ENCODE assay signal across 11 mouse cellular contexts in the genomic region with DNA sequence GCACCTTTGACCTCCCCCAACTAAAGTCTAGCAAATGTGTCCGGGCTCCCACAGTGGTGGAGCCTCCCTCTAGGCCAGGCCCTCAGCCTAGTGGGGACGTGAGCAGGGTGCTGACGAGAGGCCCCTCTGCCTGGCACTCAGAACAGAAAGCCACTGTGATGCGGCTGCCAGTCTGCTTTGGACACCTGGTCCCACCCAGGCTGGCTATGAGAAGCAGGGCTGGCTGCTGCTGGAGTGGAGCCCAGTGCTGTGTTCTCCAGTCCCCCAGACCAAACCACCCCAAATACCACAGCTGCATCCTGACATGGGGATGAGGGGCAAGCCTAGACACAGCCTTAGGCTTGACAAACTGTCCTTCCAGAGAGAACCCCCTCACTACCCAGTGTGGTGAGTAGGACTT. TPM values are rescaled to one million over a fixed set of nuclear protein-coding genes. Genes with fewer than 3 reads are reported as not detected.
DNase-seq lines count a peak whose midpoint lies in the region; ATAC-seq and TF ChIP-seq lines count a peak whose summit lies in the region.
"Had no signal": no experiment of that assay in that cellular context is flagged by ENCODE, and none has a peak within 500 bp of the region (broad histone marks: within the 10 kb centered on the region; RNA-seq: fewer than 3 reads in every experiment).

No protein-coding gene starts in this region.

- TF ChIP-seq POLR2A in myocyte (IDR thresholded peaks at IDR 0.05; ENCODE audit: insufficient read length, low read depth) = no peak

- H3K27ac ChIP-seq in heart, embryonic 13.5 days (replicated peaks) = no peak overlapping the region
- H3K27ac ChIP-seq in neural tube, embryonic 13.5 days (replicated peaks) = no peak overlapping the region
- peak overlapping the region; percentile 17 for H3K27ac ChIP-seq in forebrain, postnatal 0 days (ENCODE audit: low read depth, low read length)
- H3K27ac ChIP-seq: heart, adult 2 months; kidney, postnatal 0 days had no signal

- no peaks in the 10 kb centered on the region for H3K9me3 ChIP-seq in heart, embryonic 13.5 days
- no peaks in the 10 kb centered on the region for H3K9me3 ChIP-seq in neural tube, embryonic 13.5 days
- H3K9me3 ChIP-seq in forebrain, postnatal 0 days (ENCODE audit: low read length) = no peaks in the 10 kb centered on the region

- intact Hi-C loops in heart, postnatal 10 days (cut with DNase I) = no loop called here

- no peak for ATAC-seq in heart, embryonic 13.5 days (ENCODE audit: extremely low read depth, insufficient number of reproducible peaks, low FRiP score, low TSS enrichment)
- 0 out of 2 replicates have a peak, but pooled peaks have one; percentile 33 for ATAC-seq in neural tube, embryonic 13.5 days (ENCODE audit: low read depth)
- ATAC-seq in forebrain, postnatal 0 days = peak; percentile 65
- ATAC-seq: liver, postnatal 0 days had no signal

- no peak overlapping the region for H3ac ChIP-seq in myocyte (ENCODE audit: control insufficient read depth, insufficient read length)

- H3K4me3 ChIP-seq in heart, embryonic 13.5 days = no peak overlapping the region
- no peak overlapping the region for H3K4me3 ChIP-seq in neural tube, embryonic 13.5 days
- no peak overlapping the region for H3K4me3 ChIP-seq in forebrain, postnatal 0 days (ENCODE audit: low read depth, low read length)
- H3K4me3 ChIP-seq in myocyte = no peak overlapping the region
- H3K4me3 ChIP-seq: heart, adult 2 months had no signal

- no peak for TF ChIP-seq CTCF in forebrain, postnatal 0 days (IDR thresholded peaks at IDR 0.05; ENCODE audit: low read depth)

- H3K79me2 ChIP-seq in myocyte (ENCODE audit: control insufficient read depth, insufficient read depth) = peaks cover 12% of the 10 kb centered on the region

- 0 out of 2 replicates have a peak overlapping the region, but pooled peaks have one; percentile 7 for H3K9ac ChIP-seq in heart, embryonic 13.5 days
- H3K9ac ChIP-seq in neural tube, embryonic 13.5 days = no peak overlapping the region
- no peak overlapping the region for H3K9ac ChIP-seq in forebrain, postnatal 0 days
- H3K9ac ChIP-seq: liver, postnatal 0 days had no signal

- peaks cover 36% of the 10 kb centered on the region for H3K27me3 ChIP-seq in heart, embryonic 13.5 days (replicated peaks)
- peaks cover 4% of the 10 kb centered on the region; the same call in 1 of the 2 replicates for H3K27me3 ChIP-seq in neural tube, embryonic 13.5 days
- no peaks in the 10 kb centered on the region for H3K27me3 ChIP-seq in forebrain, postnatal 0 days (ENCODE audit: insufficient read depth, low read length)
- no peaks in the 10 kb centered on the region for H3K27me3 ChIP-seq in myocyte (ENCODE audit: control insufficient read depth, insufficient read depth, insufficient read length)

- H3K4me2 ChIP-seq in heart, embryonic 13.5 days = no peak overlapping the region
- no peak overlapping the region for H3K4me2 ChIP-seq in neural tube, embryonic 13.5 days
- no peak overlapping the region for H3K4me2 ChIP-seq in forebrain, postnatal 0 days (ENCODE audit: low read depth)
- no peak overlapping the region for H3K4me2 ChIP-seq in myocyte (ENCODE audit: low read depth)

- 78% methylated on average over 4 of the region's 4 CpGs for WGBS in heart, embryonic 13.5 days
- WGBS in neural tube, embryonic 13.5 days = 60% methylated on average over 4 of the region's 4 CpGs
- WGBS in forebrain, postnatal 0 days = 21% methylated on average over 4 of the region's 4 CpGs

- DNase-seq in heart, postnatal 10 days = no peak
- DNase-seq in neural tube, embryonic 10.5 days (ENCODE audit: extremely low spot score, low spot score) = no peak
- peak; percentile 46 for DNase-seq in forebrain, postnatal 0 days
- DNase-seq in urinary bladder, postnatal 4 days (ENCODE audit: low spot score in 2 of 2) = no peak
- no peak for DNase-seq in liver
- DNase-seq: heart, adult 2 months; liver, postnatal 0 days had no signal

- H3K36me3 ChIP-seq in heart, embryonic 13.5 days = no peaks in the 10 kb centered on the region
- no peaks in the 10 kb centered on the region for H3K36me3 ChIP-seq in neural tube, embryonic 13.5 days
- H3K36me3 ChIP-seq in forebrain, postnatal 0 days (ENCODE audit: insufficient read depth) = no peaks in the 10 kb centered on the region
- H3K36me3 ChIP-seq in myocyte (ENCODE audit: control insufficient read depth, insufficient read depth) = no peaks in the 10 kb centered on the region

- H3K4me1 ChIP-seq in heart, embryonic 13.5 days = peaks cover 19% of the 10 kb centered on the region
- peaks cover 64% of the 10 kb centered on the region for H3K4me1 ChIP-seq in neural tube, embryonic 13.5 days (replicated peaks)
- peaks cover 46% of the 10 kb centered on the region for H3K4me1 ChIP-seq in forebrain, postnatal 0 days (ENCODE audit: insufficient read depth)

TF ChIP-seq in myocyte, 11 proteins besides CTCF, POLR2A, EP300 and RAD21:
- peak in 2 of 3 experiments; percentile 29 for TF ChIP-seq MYOG (IDR thresholded peaks at IDR 0.05; ENCODE audit: control insufficient read depth in 1 of 3, insufficient read depth in 1 of 3, insufficient read length in 2 of 3, low read depth in 2 of 3)
- TF ChIP-seq MAX (IDR thresholded peaks at IDR 0.05; ENCODE audit: low read depth) = no peak
- TF ChIP-seq SRF (IDR thresholded peaks at IDR 0.05; ENCODE audit: control insufficient read depth, insufficient read length, low read depth) = no peak
- TF ChIP-seq REST (IDR thresholded peaks at IDR 0.05; ENCODE audit: insufficient read depth, insufficient read length) = no peak
- no peak for TF ChIP-seq TCF12 (IDR thresholded peaks at IDR 0.05; ENCODE audit: insufficient read depth, poor library complexity, severe bottlenecking)
- TF ChIP-seq TCF3 (IDR thresholded peaks at IDR 0.05; ENCODE audit: insufficient read length, low read depth) = no peak
- no peak for TF ChIP-seq POLR2AphosphoS2 (IDR thresholded peaks at IDR 0.05; ENCODE audit: insufficient read length, low read depth)
- no peak for TF ChIP-seq CEBPB (IDR thresholded peaks at IDR 0.05; ENCODE audit: insufficient read depth, poor library complexity, severe bottlenecking)
- TF ChIP-seq USF1 (IDR thresholded peaks at IDR 0.05; ENCODE audit: low read depth) = no peak
- no peak for TF ChIP-seq E2F4 (IDR thresholded peaks at IDR 0.05; ENCODE audit: insufficient read depth)
- peak in 1 of 3 experiments; percentile 58 for TF ChIP-seq MYOD1 (IDR thresholded peaks at IDR 0.05; ENCODE audit: control insufficient read depth in 1 of 3, insufficient read length in 2 of 3, low read depth in 2 of 3)

RNA-seq across cellular contexts. Expression of gene Ccdc88c, which starts 42.4 kb away (rescaled TPM):
- 1.8 and 1.9 TPM in 2 replicates for polyA plus RNA-seq in heart, embryonic 13.5 days (2015; fragmentation: Nextera tagmentation; extraction: Ambion mirVana)
- 10 to 100 TPM; 11.9 to 13.2 TPM for total RNA-seq in heart, postnatal 10 days (2021)
- 11.0 and 11.8 TPM in 2 replicates for polyA plus RNA-seq in neural tube, embryonic 13.5 days (2015; fragmentation: Nextera tagmentation; extraction: Ambion mirVana)
- 31.3 and 31.5 TPM in 2 replicates for total RNA-seq in forebrain, postnatal 0 days (2014; rRNA removed)
- polyA plus RNA-seq in forebrain, postnatal 0 days (2015; fragmentation: Nextera tagmentation; extraction: Ambion mirVana) = 12.4 and 14.6 TPM in 2 replicates
- 18.0 TPM for polyA plus RNA-seq in myocyte (2012; fragmentation: generic; extraction: Trizol)
